19 mouse cellular contexts compared by ENCODE assay signal in genomic region chr3:38131887-38132220, GRCm38 (mm10).
DNase-seq lines count a peak whose midpoint lies in the region; ATAC-seq and TF ChIP-seq lines count a peak whose summit lies in the region.
"Had no signal": no experiment of that assay in that cellular context is flagged by ENCODE, and none has a peak within 500 bp of the region (broad histone marks: within the 10 kb centered on the region; RNA-seq: fewer than 3 reads in every experiment).

No protein-coding gene starts in this region.

- no peaks in the 10 kb centered on the region for H3K27me3 ChIP-seq in kidney, embryonic 16.5 days (ENCODE audit: insufficient read depth, low read length)
- no peaks in the 10 kb centered on the region for H3K27me3 ChIP-seq in stomach, embryonic 16.5 days (ENCODE audit: control insufficient read depth, insufficient read depth, low read length)
- H3K27me3 ChIP-seq: embryonic facial prominence, embryonic 13.5 days; forebrain, embryonic 13.5 days; heart, embryonic 12.5 days had no signal

- no peak overlapping the region for H3K4me2 ChIP-seq in kidney, embryonic 16.5 days (replicated peaks; ENCODE audit: low read depth, low read length)
- H3K4me2 ChIP-seq in stomach, embryonic 16.5 days (ENCODE audit: low read depth, low read length), result no peak overlapping the region
- H3K4me2 ChIP-seq: embryonic facial prominence, embryonic 13.5 days; forebrain, embryonic 13.5 days; heart, embryonic 12.5 days; hindbrain, embryonic 14.5 days had no signal

- WGBS in kidney, embryonic 16.5 days, result 58% methylated on average over 3 of the region's 3 CpGs
- WGBS in stomach, embryonic 16.5 days, result 79% methylated on average over 3 of the region's 3 CpGs

- TF ChIP-seq POLR2A in embryonic fibroblast, embryonic 13.5 days (IDR thresholded peaks at IDR 0.05; ENCODE audit: low read depth, low read length), result no peak

- no peak overlapping the region for H3K4me3 ChIP-seq in kidney, embryonic 16.5 days (ENCODE audit: low read length)
- H3K4me3 ChIP-seq in embryonic fibroblast, embryonic 13.5 days (ENCODE audit: insufficient read depth, low read length), result no peak overlapping the region
- no peak overlapping the region for H3K4me3 ChIP-seq in stomach, embryonic 16.5 days (replicated peaks; ENCODE audit: low read length)
- H3K4me3 ChIP-seq: embryonic facial prominence, embryonic 13.5 days; forebrain, embryonic 13.5 days; heart, adult 2 months; heart, embryonic 12.5 days; hindbrain, embryonic 10.5 days had no signal

- DNase-seq in heart, adult 11 months, result peak; percentile 86
- no peak for DNase-seq in heart, adult 9 months (ENCODE audit: low spot score in 2 of 2)
- no peak for DNase-seq in kidney, adult 8-10 months
- DNase-seq in frontal cortex, adult 2 months (ENCODE audit: extremely low spot score in 1 of 2, low spot score in 1 of 2), result no peak
- DNase-seq in spleen, postnatal 14 days (ENCODE audit: low spot score in 2 of 2), result no peak
- DNase-seq: adrenal gland, postnatal 14 days; cerebellum, adult 18-20 months; cerebellum, adult 9-11 months; cerebellum, postnatal 36 days; forebrain, postnatal 0 days; heart, adult 2 months had no signal

- no peaks in the 10 kb centered on the region for H3K9me3 ChIP-seq in kidney, embryonic 16.5 days (ENCODE audit: low read length)
- H3K9me3 ChIP-seq in stomach, embryonic 16.5 days (replicated peaks; ENCODE audit: control insufficient read depth, low read length), result no peaks in the 10 kb centered on the region
- H3K9me3 ChIP-seq: embryonic facial prominence, embryonic 13.5 days; forebrain, embryonic 13.5 days; heart, embryonic 12.5 days; hindbrain, embryonic 10.5 days had no signal

- H3K36me3 ChIP-seq in kidney, embryonic 16.5 days (ENCODE audit: insufficient read depth, low read length), result no peaks in the 10 kb centered on the region
- H3K36me3 ChIP-seq in stomach, embryonic 16.5 days (ENCODE audit: control insufficient read depth, insufficient read depth, low read length), result no peaks in the 10 kb centered on the region
- H3K36me3 ChIP-seq: embryonic facial prominence, embryonic 13.5 days; heart, embryonic 12.5 days; hindbrain, embryonic 10.5 days had no signal

- peak overlapping the region; percentile 82 for H3K27ac ChIP-seq in kidney, embryonic 16.5 days (ENCODE audit: low read length)
- H3K27ac ChIP-seq in embryonic fibroblast, embryonic 13.5 days (ENCODE audit: insufficient read depth, low read length), result peak overlapping the region; percentile 69; the same call in 1 of the 2 replicates
- H3K27ac ChIP-seq in stomach, embryonic 16.5 days (ENCODE audit: low read length), result peak overlapping the region; percentile 62
- H3K27ac ChIP-seq: embryonic facial prominence, embryonic 13.5 days; forebrain, embryonic 13.5 days; heart, adult 2 months; hindbrain, embryonic 10.5 days; hindbrain, embryonic 14.5 days had no signal

- H3K4me1 ChIP-seq in kidney, embryonic 16.5 days (ENCODE audit: insufficient read depth, low read length), result peaks cover 52% of the 10 kb centered on the region
- no peaks in the 10 kb centered on the region; the same call in 1 of the 2 replicates for H3K4me1 ChIP-seq in embryonic fibroblast, embryonic 13.5 days (ENCODE audit: control insufficient read depth, insufficient read depth, low read length)
- H3K4me1 ChIP-seq in stomach, embryonic 16.5 days (ENCODE audit: control insufficient read depth, insufficient read depth, low read length), result peaks cover 3% of the 10 kb centered on the region; the same call in 1 of the 2 replicates
- H3K4me1 ChIP-seq: embryonic facial prominence, embryonic 13.5 days; forebrain, embryonic 13.5 days had no signal

- no peak overlapping the region for H3K9ac ChIP-seq in kidney, embryonic 16.5 days (replicated peaks; ENCODE audit: low read length)
- no peak overlapping the region for H3K9ac ChIP-seq in stomach, embryonic 16.5 days (ENCODE audit: low read length)
- H3K9ac ChIP-seq: embryonic facial prominence, embryonic 13.5 days; forebrain, embryonic 13.5 days; forebrain, postnatal 0 days; heart, embryonic 12.5 days; hindbrain, embryonic 14.5 days had no signal

- no peak for TF ChIP-seq CTCF in embryonic fibroblast, embryonic 13.5 days (IDR thresholded peaks at IDR 0.05; ENCODE audit: borderline replicate concordance, insufficient read depth, low read length)

- peak; percentile 55 for ATAC-seq in kidney, embryonic 16.5 days (ENCODE audit: low FRiP score, low TSS enrichment)
- no peak for ATAC-seq in stomach, embryonic 16.5 days (ENCODE audit: insufficient read depth, low FRiP score)
- ATAC-seq: forebrain, embryonic 13.5 days; forebrain, postnatal 0 days had no signal
